Mouse (Mus musculus) 3134 (cell line): Measurements from ENCODE around the gene Ppa1.

Experiments used
- DNase-seq: peaks from one replicate; pipeline ENCODE4 v3.0.0-alpha.2; 2011; ENCODE audit warnings: low spot score; ENCODE audit not compliant: insufficient read length; ENCODE audit errors: extremely low read depth

Gene Ppa1

DNA sequence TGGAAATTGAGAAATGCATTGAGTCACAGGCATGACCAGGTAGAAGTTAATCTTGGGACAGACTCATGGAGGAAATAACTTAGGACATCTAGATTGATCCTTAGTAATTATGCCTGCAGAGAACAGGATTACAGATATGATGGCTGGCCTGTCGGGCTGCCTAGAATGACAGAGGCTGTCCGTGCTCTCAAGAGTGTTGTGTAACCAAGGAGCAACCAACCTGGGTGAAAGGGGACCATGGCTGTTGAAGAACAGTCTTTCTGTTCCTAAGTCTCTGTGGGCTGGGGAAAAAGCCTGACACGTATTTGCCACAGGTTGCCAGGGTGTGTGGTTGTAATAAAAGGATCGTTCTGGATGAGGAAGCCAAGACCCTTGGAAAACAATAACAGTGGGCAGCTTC, 8.0 kb upstream of the Ppa1 start:
- DNase-seq = no peak

GRCm38 (mm10) chr10:61646557-61646956, 1.8 kb upstream of the Ppa1 start:
- no peak for DNase-seq

GRCm38 (mm10) chr10:61648737-61649645, 639 bp downstream of the Ppa1 start:
- DNase-seq = no peak

DNA sequence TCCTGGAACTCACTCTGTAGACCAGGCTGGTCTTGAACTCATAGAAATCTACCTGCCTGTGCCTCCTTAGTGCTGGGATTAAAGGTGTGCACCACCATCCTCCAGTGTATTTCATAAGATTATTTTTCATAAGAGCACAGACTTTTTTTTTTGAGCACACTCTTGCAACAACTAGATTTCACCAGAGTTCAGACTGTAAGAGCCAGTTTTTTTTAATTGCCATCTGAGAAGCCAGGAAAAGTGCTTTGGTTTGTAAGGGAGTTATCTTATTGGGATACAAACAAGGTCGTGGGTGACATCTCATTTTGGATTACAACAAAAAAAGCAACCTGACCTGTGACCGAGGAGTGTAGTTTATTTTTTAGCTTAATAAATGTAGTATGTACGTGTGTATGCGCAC, 5.8 kb downstream of the Ppa1 start:
- no peak for DNase-seq

- no peak for DNase-seq
Measured at GRCm38 (mm10) chr10:61654691-61655090, 6.3 kb downstream of the Ppa1 start.

DNA sequence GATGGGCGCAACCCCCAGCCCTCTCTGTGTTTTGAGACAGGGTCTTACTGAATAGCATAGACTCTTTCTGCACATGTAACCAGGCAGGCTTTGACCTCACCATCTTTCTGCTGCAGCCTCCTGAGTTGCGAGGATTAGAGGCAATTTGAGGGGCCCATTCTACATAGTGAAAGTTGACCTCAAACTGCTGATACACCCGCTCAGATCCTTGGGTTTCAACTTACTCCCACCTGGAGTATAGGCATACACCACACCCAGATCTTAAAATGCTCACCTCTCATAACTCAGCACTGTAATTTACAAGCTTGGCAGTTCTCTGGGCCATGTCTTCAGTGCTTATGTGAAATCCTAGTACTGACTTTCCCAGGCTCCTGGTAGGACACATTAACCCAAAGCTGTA, 6.8 kb downstream of the Ppa1 start:
- no peak for DNase-seq

GRCm38 (mm10) chr10:61656928-61657882, 8.9 kb downstream of the Ppa1 start:
- no peak for DNase-seq

- DNase-seq = peak; percentile 18
Measured at GRCm38 (mm10) chr10:61657985-61658384, 9.6 kb downstream of the Ppa1 start.

DNA sequence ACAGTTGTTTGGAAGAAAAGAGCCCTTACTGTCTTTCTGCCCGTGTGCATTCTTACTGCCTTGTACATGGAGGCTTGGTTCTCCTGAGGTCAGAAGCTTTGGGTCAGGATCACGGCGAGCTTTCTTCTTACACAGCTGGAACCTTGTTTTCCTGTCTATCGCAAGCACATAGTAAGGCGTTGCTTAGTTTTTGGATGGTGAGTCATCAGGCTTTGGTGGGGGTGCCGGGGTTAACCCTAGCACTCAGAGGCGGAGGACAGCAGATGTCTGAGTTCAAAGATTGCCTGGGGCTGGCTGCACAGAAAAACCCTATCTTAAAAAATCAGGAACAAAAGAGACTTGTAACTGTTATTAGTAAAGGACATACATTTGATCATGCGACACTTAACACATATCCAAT, 13.5 kb downstream of the Ppa1 start:
- peak; percentile 45 for DNase-seq

GRCm38 (mm10) chr10:61662391-61662988, 14.1 kb downstream of the Ppa1 start:
- DNase-seq = no peak

- no peak for DNase-seq
Measured at GRCm38 (mm10) chr10:61665111-61665510, 16.8 kb downstream of the Ppa1 start.

DNA sequence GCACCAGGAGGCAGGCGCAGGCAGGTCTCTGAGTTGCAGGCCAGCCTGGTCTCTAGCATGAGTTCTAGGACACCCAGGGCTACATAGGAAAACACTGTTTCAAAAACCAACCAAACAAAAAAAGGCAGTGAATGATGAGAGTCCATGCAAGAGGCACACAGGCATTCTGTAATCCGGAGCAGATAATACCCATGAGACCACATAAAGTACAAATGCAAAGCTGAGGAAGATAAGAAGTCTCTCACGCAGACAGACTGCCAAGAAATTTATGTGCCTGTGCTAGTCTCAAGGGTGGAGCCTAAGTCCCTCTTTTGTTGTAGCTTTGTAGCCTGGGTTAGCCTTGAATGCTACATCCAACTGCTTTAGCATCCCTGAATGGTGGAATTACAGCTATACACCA, 17.3 kb downstream of the Ppa1 start:
- no peak for DNase-seq

DNA sequence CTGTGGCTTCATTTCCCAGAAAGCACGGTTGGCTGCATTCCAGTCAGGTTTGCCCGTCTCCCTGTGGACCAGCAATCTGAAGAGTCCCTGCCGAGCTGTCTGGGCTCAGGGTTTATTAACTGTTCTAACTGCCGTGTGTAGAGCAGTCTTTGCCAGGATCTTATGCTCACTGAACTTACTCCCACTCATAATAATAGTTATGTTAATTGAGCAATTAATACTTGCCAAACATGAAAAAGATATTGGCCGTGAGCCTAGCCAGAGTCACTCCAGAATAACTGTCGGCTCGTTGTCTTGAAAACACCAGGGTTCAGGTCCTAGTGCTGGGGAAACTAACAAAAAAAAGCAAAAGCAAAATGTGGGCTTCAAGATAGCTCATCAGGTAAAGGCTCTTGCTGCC, 20.9 kb downstream of the Ppa1 start:
- DNase-seq = no peak

GRCm38 (mm10) chr10:61669896-61670295, 21.5 kb downstream of the Ppa1 start:
- peak; percentile 72 for DNase-seq

DNA sequence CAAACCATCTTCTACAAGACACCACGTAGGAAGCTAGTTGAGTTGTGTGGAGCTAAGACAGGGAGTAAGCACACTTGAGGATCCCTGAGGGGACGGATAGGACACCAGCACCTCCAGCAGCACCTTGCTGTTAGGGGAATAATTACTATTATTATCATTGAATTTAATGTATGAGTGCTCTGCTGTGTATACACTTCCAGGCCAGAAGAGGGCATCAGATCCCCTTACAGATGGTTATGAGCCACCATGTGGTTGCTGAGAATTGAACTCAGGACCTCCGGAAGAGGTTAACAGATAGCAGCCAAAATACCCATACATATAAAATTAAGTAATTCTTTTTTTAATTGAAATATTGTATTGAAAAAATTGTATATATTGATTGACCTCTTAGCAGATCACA, 22.4 kb downstream of the Ppa1 start:
- no peak for DNase-seq

GRCm38 (mm10) chr10:61675935-61676334, 27.6 kb downstream of the Ppa1 start:
- DNase-seq = no peak

GRCm38 (mm10) chr10:61679545-61679944, 31.2 kb downstream of the Ppa1 start:
- DNase-seq = no peak

DNA sequence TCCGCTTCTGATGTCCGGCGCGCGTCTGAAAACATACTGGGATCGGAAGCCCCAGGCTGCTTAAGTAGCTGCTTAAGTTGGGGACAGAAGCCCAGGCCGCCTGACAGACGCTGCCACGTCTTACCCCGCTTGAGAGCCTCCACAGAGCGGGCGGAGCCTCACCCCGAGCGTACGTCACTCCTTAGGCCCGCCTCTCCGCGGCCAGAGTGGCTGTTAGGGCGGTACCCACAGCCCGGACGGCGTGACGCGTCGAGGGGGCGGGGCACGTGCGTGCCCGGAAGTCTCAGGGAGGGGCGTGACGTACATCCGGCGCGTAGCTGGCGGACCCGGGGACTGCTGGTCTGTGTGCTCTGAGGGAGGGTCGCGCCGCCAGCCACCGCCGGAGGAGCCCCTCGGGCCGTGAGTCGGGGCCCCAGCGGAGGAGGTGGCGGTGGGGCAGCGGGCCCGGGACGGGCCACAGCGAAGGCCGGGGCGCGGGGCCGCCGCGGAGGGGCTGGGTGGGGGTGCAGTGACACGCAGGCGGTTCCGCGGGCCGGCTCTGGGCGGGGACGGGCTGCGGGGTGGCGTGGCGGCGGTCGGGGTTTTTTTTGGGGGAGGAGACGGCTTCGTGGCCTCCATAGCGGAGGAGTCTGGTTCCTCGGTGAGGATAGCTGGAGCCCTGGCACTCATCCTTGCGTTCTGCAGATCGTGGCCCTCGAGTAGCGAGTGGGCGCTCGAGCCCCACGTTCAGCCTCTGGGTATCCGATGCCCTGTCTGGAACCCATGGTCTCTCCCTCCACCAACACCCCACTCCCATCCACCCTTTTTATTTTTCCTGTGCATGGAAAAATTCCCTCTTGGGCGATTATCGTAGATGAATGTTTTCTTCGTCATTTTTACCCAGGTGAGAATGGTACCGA, 31.9 kb downstream of the Ppa1 start, which contains the start of gene Sar1a:
TSS of gene Sar1a (plus strand) at position 285 of the 899 bp plus-strand sequence.
- peak; percentile 97 for DNase-seq

GRCm38 (mm10) chr10:61689405-61689804, 41.1 kb downstream of the Ppa1 start:
- DNase-seq = no peak

DNA sequence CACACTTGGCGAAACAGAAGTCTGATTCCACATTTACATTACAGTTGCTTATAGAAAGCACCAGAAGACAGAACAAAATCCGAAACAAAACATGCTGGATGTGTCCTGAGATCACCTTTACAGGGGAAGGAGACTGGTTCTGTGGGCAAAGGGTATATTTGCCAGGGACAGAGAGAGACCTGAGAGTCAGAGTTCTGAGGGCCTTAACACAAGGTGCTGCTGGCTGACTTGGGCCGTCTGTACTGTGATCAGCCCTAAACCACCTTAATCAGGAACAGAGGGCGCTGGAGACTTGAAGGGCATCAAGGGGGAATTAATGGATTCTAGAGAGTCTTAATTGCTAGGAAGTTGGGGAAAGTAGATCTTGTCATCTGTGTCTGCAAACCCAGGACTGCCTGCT, 45.2 kb downstream of the Ppa1 start:
- no peak for DNase-seq
